Mouse (Mus musculus): ENCODE data around the gene Ggta1.

DNA sequence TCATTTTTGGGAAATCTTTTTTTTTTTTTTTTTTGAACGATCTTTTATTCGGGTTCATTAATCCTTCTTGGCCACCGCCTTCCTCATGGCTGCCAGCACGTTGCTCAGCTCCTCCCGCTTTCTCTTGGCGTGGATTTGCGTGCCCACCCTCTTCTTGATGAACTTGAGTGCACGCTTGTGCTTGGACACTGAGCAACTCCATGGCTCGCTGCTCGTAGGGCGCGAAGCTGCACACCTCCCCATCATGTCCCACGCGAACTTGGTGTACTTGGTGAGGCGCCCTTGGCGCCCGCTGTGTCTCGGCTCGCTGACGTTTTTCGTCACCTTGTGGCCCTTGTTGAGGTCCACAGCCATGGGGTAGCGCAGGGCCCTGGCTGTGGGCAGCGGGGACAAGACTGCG, 28.1 kb upstream of the Ggta1 start:
- no peak for TF ChIP-seq EP300 (IDR thresholded peaks at IDR 0.05; ENCODE audit: low read depth)
- TF ChIP-seq CTCF (IDR thresholded peaks at IDR 0.05; ENCODE audit: low read depth): no peak

Data from liver, postnatal 0 days (tissue).